Mouse (Mus musculus) CH12.LX (cell line): ENCODE measurements around the gene Rpl7l1. TPM values are rescaled to one million over a fixed set of nuclear protein-coding genes. Genes with fewer than 3 reads are reported as not detected.

Experiments
- DNase-seq: peaks from one replicate; pipeline ENCODE4 v3.0.0-alpha.2; 2013; ENCODE audit errors: extremely low read depth
- H3K27ac ChIP-seq: 2 replicates; pipeline ENCODE4 v1.5.1; 2012; ENCODE audit warnings: low read depth, mild to moderate bottlenecking, control low read depth, moderate library complexity; ENCODE audit not compliant: insufficient read depth
- H3K27me3 ChIP-seq: replicated peaks from 2 replicates; pipeline ENCODE3; 2012; ENCODE audit warnings: inconsistent platforms
- H3K36me3 ChIP-seq, 2 experiments: replicated peaks in 1 of 2; 2 replicates each; pipeline versions ENCODE3 to v1.6.1; 2012; ENCODE audit warnings: inconsistent platforms in 1 of 2, low read length in 1 of 2, mild to moderate bottlenecking in 1 of 2, mixed read lengths in 1 of 2, moderate library complexity in 1 of 2; ENCODE audit not compliant: control insufficient read depth in 1 of 2, insufficient read depth in 1 of 2
- H3K4me1 ChIP-seq, 2 experiments: 2 replicates each; pipeline ENCODE4 v1.6.1; 2012; ENCODE audit warnings: inconsistent platforms in 1 of 2, moderate library complexity in 1 of 2; ENCODE audit not compliant: insufficient read depth in 2 of 2, control insufficient read depth in 1 of 2
- H3K4me2 ChIP-seq: 2 replicates; pipeline ENCODE4 v1.6.1; 2012; ENCODE audit warnings: low read depth, mild to moderate bottlenecking, control low read depth; ENCODE audit not compliant: poor library complexity, insufficient read depth, severe bottlenecking
- H3K4me3 ChIP-seq, 3 experiments: fragments of 150-350 bp in 1 of 3; sonication (generic) in 1 of 3; replicated peaks in 1 of 3; 2 replicates each; pipeline versions ENCODE3 to v1.5.1; 2011 to 2012; ENCODE audit warnings: low read depth in 2 of 3, low read length in 2 of 3, mild to moderate bottlenecking in 2 of 3, moderate library complexity in 2 of 3, control low read depth in 1 of 3, improper control_type of control experiment in 1 of 3, inconsistent platforms in 1 of 3, mixed read lengths in 1 of 3; ENCODE audit not compliant: poor library complexity in 1 of 3
- H3K79me2 ChIP-seq: replicated peaks from 2 replicates; pipeline ENCODE4 v1.6.1; 2012; ENCODE audit warnings: mild to moderate bottlenecking, moderate library complexity; ENCODE audit not compliant: control insufficient read depth, poor library complexity, insufficient read depth, severe bottlenecking; ENCODE audit errors: extremely low read depth
- H3K9ac ChIP-seq: 2 replicates; pipeline ENCODE4 v1.6.1; 2012; ENCODE audit warnings: low read depth, mild to moderate bottlenecking, control low read depth, moderate library complexity; ENCODE audit not compliant: insufficient read depth
- H3K9me3 ChIP-seq: replicated peaks from 2 replicates; pipeline ENCODE3; 2012; ENCODE audit warnings: low read length, inconsistent platforms, mixed read lengths
- BHLHE40 ChIP-seq: IDR thresholded peaks from 2 replicates; pipeline ENCODE4 v1.6.1; 2011; ENCODE audit warnings: mild to moderate bottlenecking, low read depth, low read length, improper control_type of control experiment
- CHD2 ChIP-seq: IDR thresholded peaks from 2 replicates; pipeline ENCODE4 v1.6.1; 2011; ENCODE audit warnings: low read length, improper control_type of control experiment
- CTCF ChIP-seq, 2 experiments: IDR thresholded peaks in 1 of 2; conservative IDR thresholded peaks in 1 of 2; 2 replicates each; pipeline ENCODE4 v1.5.1; 2011 to 2012; ENCODE audit warnings: low read depth in 2 of 2, low read length in 2 of 2, improper control_type of control experiment in 1 of 2, inconsistent platforms in 1 of 2, mild to moderate bottlenecking in 1 of 2, moderate library complexity in 1 of 2
- ETS1 ChIP-seq: conservative IDR thresholded peaks from 2 replicates; pipeline ENCODE4 v1.6.1; 2012; ENCODE audit warnings: low read depth, mild to moderate bottlenecking, inconsistent platforms, low read length, improper control_type of control experiment, moderate library complexity
- IRF4 ChIP-seq: IDR thresholded peaks from 2 replicates; pipeline ENCODE4 v1.6.1; 2014; ENCODE audit warnings: low read depth, mild to moderate bottlenecking, inconsistent platforms, low read length, improper control_type of control experiment
- MEF2A ChIP-seq: IDR thresholded peaks from 2 replicates; pipeline ENCODE4 v1.6.1; 2014; ENCODE audit warnings: low read depth, mild to moderate bottlenecking, inconsistent platforms, low read length, improper control_type of control experiment, borderline replicate concordance
- PAX5 ChIP-seq: IDR thresholded peaks from 2 replicates; pipeline ENCODE4 v1.6.1; 2012; ENCODE audit warnings: low read length, inconsistent platforms, mixed read lengths
- POLR2A ChIP-seq: IDR thresholded peaks from 2 replicates; pipeline ENCODE4 v1.6.1; 2011; ENCODE audit warnings: low read depth, mild to moderate bottlenecking, improper control_type of control experiment, low read length
- POLR2AphosphoS2 ChIP-seq: IDR thresholded peaks from 2 replicates; pipeline ENCODE4 v1.6.1; 2011; ENCODE audit warnings: low read depth, low read length, improper control_type of control experiment
- RAD21 ChIP-seq: IDR thresholded peaks from 2 replicates; pipeline ENCODE4 v1.6.1; 2011; ENCODE audit warnings: low read depth, mild to moderate bottlenecking, low read length, improper control_type of control experiment, moderate library complexity
- RCOR1 ChIP-seq: conservative IDR thresholded peaks from 2 replicates; pipeline ENCODE4 v1.6.1; 2012; ENCODE audit warnings: low read depth, mild to moderate bottlenecking, inconsistent platforms, low read length, improper control_type of control experiment
- SMC3 ChIP-seq: IDR thresholded peaks from 2 replicates; pipeline ENCODE4 v1.6.1; 2011; ENCODE audit warnings: low read depth, low read length, improper control_type of control experiment
- TBP ChIP-seq: conservative IDR thresholded peaks from 2 replicates; pipeline ENCODE4 v1.6.1; 2011; ENCODE audit warnings: low read depth, low read length, improper control_type of control experiment
- TCF12 ChIP-seq: IDR thresholded peaks from 2 replicates; pipeline ENCODE4 v1.6.1; 2014; ENCODE audit warnings: low read depth, mild to moderate bottlenecking, inconsistent platforms, low read length, improper control_type of control experiment
- UBTF ChIP-seq: IDR thresholded peaks from 2 replicates; pipeline ENCODE4 v1.6.1; 2012; ENCODE audit warnings: low read depth, mild to moderate bottlenecking, inconsistent platforms, low read length, improper control_type of control experiment, moderate library complexity
- USF2 ChIP-seq: conservative IDR thresholded peaks from 2 replicates; pipeline ENCODE4 v1.6.1; 2011; ENCODE audit warnings: low read depth, low read length, improper control_type of control experiment
- ZC3H11A ChIP-seq: IDR thresholded peaks from 2 replicates; pipeline ENCODE4 v1.6.1; 2012; ENCODE audit warnings: low read depth, mild to moderate bottlenecking, inconsistent platforms, low read length, improper control_type of control experiment
- dilution Hi-C: fragments of 300-500 bp; cut with MboI; formaldehyde crosslinking; loops from 2 replicates; pipeline ENCODE4 v1.14.3; 2020; ENCODE audit warnings: low sequenced_read_pairs; ENCODE audit not compliant: extremely low pct_unique_long_range_greater_than_20kb, extremely low pct_ligation_motif_present
- in situ Hi-C: fragments of 300-500 bp; cut with MboI; formaldehyde crosslinking; loops from 3 replicates; pipeline ENCODE4 v1.14.3; 2019; ENCODE audit warnings: low sequenced_read_pairs, low pct_ligation_motif_present, low pct_unique_long_range_greater_than_20kb, mixed read lengths
- polyA plus RNA-seq: library from polyadenylated mRNA; unstranded; fragments of >175 nt; gene quantifications from 2 replicates; pipeline ENCODE4 v1.2.1, GENCODE M21; 2012; ENCODE audit warnings: low read depth; ENCODE audit not compliant: insufficient read length
- total RNA-seq, 2 experiments: library from RNA; depleted of rRNA; stranded (reverse); fragments of 300-350 nt in 1 of 2; fragments of >200 nt in 1 of 2; gene quantifications; 2 replicates each; pipeline ENCODE4 v1.2.3; 2012 to 2014

Gene Rpl7l1
- total and polyA plus RNA-seq, 3 experiments = 160 to 296 (median 261) TPM

- Histone ChIP-seq H3K4me2 (no peak overlapping the region), H3K27ac (no peak overlapping the region), H3K9me3 (peaks cover 2% of the 10 kb centered on the region), H3K4me1 (peaks cover 0 to 36% of the 10 kb centered on the region in 2 experiments; a peak in 2 of 4 replicates), H3K4me3 (no peak overlapping the region), H3K9ac (no peak overlapping the region), H3K79me2 (no peaks in the 10 kb centered on the region), H3K27me3 (no peaks in the 10 kb centered on the region), H3K36me3 (peaks cover 34 to 54% of the 10 kb centered on the region in 2 experiments)
- in situ Hi-C loops (no loop called here), dilution Hi-C loops (no loop called here)
- DNase-seq = no peak
- no peak for TF ChIP-seq CTCF (conservative IDR thresholded peaks at IDR 0.05 in 1 of 2, IDR thresholded peaks at IDR 0.05 in 1 of 2; ENCODE audit: low read depth in 2 of 2, low read length in 2 of 2)
- TF ChIP-seq CHD2 = 0 out of 2 replicates have a peak, but pooled peaks have one; percentile 2
Measured at GRCm38 (mm10) chr17:46734055-46734454, 48.4 kb downstream of the Rpl7l1 start.

GRCm38 (mm10) chr17:46728904-46729318 is 53.6 kb downstream of the Rpl7l1 start, which contains the start of gene Gnmt:
Gene Gnmt, minus strand, starts transcription at chr17:46729168.
- Histone ChIP-seq H3K27me3 (no peaks in the 10 kb centered on the region), H3K27ac (no peak within 1 kb of the TSS), H3K4me2 (no peak within 1 kb of the TSS), H3K9me3 (no peaks in the 10 kb centered on the region), H3K9ac (no peak within 1 kb of the TSS), H3K4me1 (peaks cover 0 to 6% of the 10 kb centered on the region in 2 experiments; a peak in 2 of 4 replicates), H3K4me3 (no peak within 1 kb of the TSS), H3K79me2 (no peaks in the 10 kb centered on the region), H3K36me3 (peaks cover 17 to 47% of the 10 kb centered on the region in 2 experiments)
- in situ Hi-C loops = no loop called here
- TF ChIP-seq USF2 (no peak), PAX5 (no peak), POLR2A (no peak), BHLHE40 (no peak), SMC3 (no peak), ZC3H11A (no peak), RCOR1 (no peak), MEF2A (no peak), IRF4 (no peak), TCF12 (no peak), RAD21 (no peak), UBTF (no peak), ETS1 (no peak), POLR2AphosphoS2 (no peak), TBP (no peak)
- DNase-seq = no peak
- dilution Hi-C loops = no loop called here
